Mouse (Mus musculus) forebrain, embryonic 12.5 days (tissue): ENCODE data around the gene Xylb. TPM values are rescaled to one million over a fixed set of nuclear protein-coding genes. Genes with fewer than 3 reads are reported as not detected.
"Not testable (repeated sequence)": the region's sequence is repeated elsewhere in the genome, so short reads cannot be mapped to it uniquely, and the experiment has no call there.

Experiments used
- ATAC-seq: fragments of 200-750 bp; cut with Nextera tagmentation; 2 replicates; pipeline ENCODE4 v1.8.0; 2017; ENCODE audit warnings: moderate TSS enrichment; ENCODE audit not compliant: low FRiP score
- H3K27ac ChIP-seq: fragments of 300-500 bp; sonication (generic); 2 replicates; pipeline ENCODE4 v1.5.1; 2016; ENCODE audit warnings: mild to moderate bottlenecking
- H3K27me3 ChIP-seq: fragments of 300-500 bp; sonication (generic); 2 replicates; pipeline ENCODE4 v1.6.1; 2016; ENCODE audit warnings: mild to moderate bottlenecking
- H3K36me3 ChIP-seq: fragments of 300-500 bp; sonication (generic); replicated peaks from 2 replicates; pipeline ENCODE4 v1.6.1; 2016; ENCODE audit warnings: mild to moderate bottlenecking
- H3K4me1 ChIP-seq: fragments of 300-500 bp; sonication (generic); 2 replicates; pipeline ENCODE4 v1.6.1; 2016
- H3K4me2 ChIP-seq: fragments of 300-500 bp; sonication (generic); 2 replicates; pipeline ENCODE4 v1.6.1; 2016; ENCODE audit warnings: mild to moderate bottlenecking, moderate library complexity
- H3K4me3 ChIP-seq: fragments of 300-500 bp; sonication (generic); replicated peaks from 2 replicates; pipeline ENCODE4 v1.5.1; 2016; ENCODE audit warnings: mild to moderate bottlenecking
- H3K9ac ChIP-seq: fragments of 300-500 bp; sonication (generic); 2 replicates; pipeline ENCODE4 v1.6.1; 2016; ENCODE audit warnings: mild to moderate bottlenecking
- H3K9me3 ChIP-seq: fragments of 300-500 bp; sonication (generic); 2 replicates; pipeline ENCODE4 v1.6.1; 2016
- WGBS: fragments of 180-500 bp; shearing (Covaris S2); methylation state at CpG from one replicate; pipeline ENCODE4 v1.1.7; 2016; 5-methylcytosine and 5-hydroxymethylcytosine counted together
- polyA plus RNA-seq: library from polyadenylated mRNA; unstranded; fragments of >200 nt; fragmentation: Nextera tagmentation; extraction: Ambion mirVana; gene quantifications from 2 replicates; pipeline ENCODE4 v1.2.1, GENCODE M21; 2016

Xylb gene
- polyA plus RNA-seq, 1 experiment from 2014 or later, result 7.0 TPM

- no peak overlapping the region for H3K27ac ChIP-seq
- no peaks in the 10 kb centered on the region for H3K27me3 ChIP-seq
- ATAC-seq, result no peak
- peaks cover 14% of the 10 kb centered on the region for H3K4me1 ChIP-seq
- WGBS, result 92% methylated on average over 8 of the region's 8 CpGs
- H3K9ac ChIP-seq, result no peak overlapping the region
- peaks cover 73% of the 10 kb centered on the region for H3K36me3 ChIP-seq
- no peak overlapping the region for H3K4me2 ChIP-seq
- no peak overlapping the region for H3K4me3 ChIP-seq
- no peaks in the 10 kb centered on the region for H3K9me3 ChIP-seq
These were observed 10.8 kb upstream of the Xylb start for GRCm38 (mm10) chr9:119346376-119346775.

- ATAC-seq, result no peak
- Histone ChIP-seq H3K9me3 (no peaks in the 10 kb centered on the region), H3K27me3 (no peaks in the 10 kb centered on the region), H3K27ac (no peak overlapping the region), H3K36me3 (peaks cover 51% of the 10 kb centered on the region), H3K4me3 (no peak overlapping the region), H3K4me1 (no peaks in the 10 kb centered on the region), H3K9ac (no peak overlapping the region), H3K4me2 (no peak overlapping the region)
- WGBS, result 98% methylated on average over 3 of the region's 3 CpGs
These were observed 6.7 kb upstream of the Xylb start for GRCm38 (mm10) chr9:119350531-119350930.

- Histone ChIP-seq H3K9ac (no peak overlapping the region), H3K4me3 (no peak overlapping the region), H3K27ac (no peak overlapping the region), H3K4me1 (no peaks in the 10 kb centered on the region), H3K36me3 (peaks cover 45% of the 10 kb centered on the region), H3K27me3 (no peaks in the 10 kb centered on the region), H3K9me3 (no peaks in the 10 kb centered on the region), H3K4me2 (no peak overlapping the region)
- 87% methylated on average over 10 of the region's 10 CpGs for WGBS
- ATAC-seq, result no peak
These were observed 6.1 kb upstream of the Xylb start for GRCm38 (mm10) chr9:119350947-119351705.

- Histone ChIP-seq H3K27ac (no peak overlapping the region), H3K4me2 (no peak overlapping the region), H3K9me3 (no peaks in the 10 kb centered on the region), H3K27me3 (no peaks in the 10 kb centered on the region), H3K9ac (no peak overlapping the region), H3K4me1 (no peaks in the 10 kb centered on the region), H3K36me3 (peaks cover 35% of the 10 kb centered on the region), H3K4me3 (no peak overlapping the region)
- ATAC-seq, result peak; percentile 72
- 25% methylated on average over 4 of the region's 4 CpGs for WGBS
These were observed 5.1 kb upstream of the Xylb start for GRCm38 (mm10) chr9:119352060-119352459.

- WGBS, result 88% methylated on average over 6 of the region's 6 CpGs
- Histone ChIP-seq H3K9ac (no peak overlapping the region), H3K27me3 (no peaks in the 10 kb centered on the region), H3K9me3 (no peaks in the 10 kb centered on the region), H3K27ac (no peak overlapping the region), H3K36me3 (peaks cover 20% of the 10 kb centered on the region), H3K4me3 (no peak overlapping the region), H3K4me2 (no peak overlapping the region), H3K4me1 (peaks cover 7% of the 10 kb centered on the region; the same call in 1 of the 2 replicates)
- ATAC-seq, result no peak
These were observed 3.3 kb upstream of the Xylb start for GRCm38 (mm10) chr9:119353926-119354325.

- no peaks in the 10 kb centered on the region for H3K9me3 ChIP-seq
- H3K27me3 ChIP-seq, result no peaks in the 10 kb centered on the region
- 78% methylated on average over 6 of the region's 6 CpGs for WGBS
- H3K9ac ChIP-seq, result no peak overlapping the region
- H3K36me3 ChIP-seq, result peaks cover 6% of the 10 kb centered on the region
- ATAC-seq, result no peak
- no peak overlapping the region for H3K27ac ChIP-seq
- no peak overlapping the region for H3K4me2 ChIP-seq
- peaks cover 7% of the 10 kb centered on the region; the same call in 1 of the 2 replicates for H3K4me1 ChIP-seq
- H3K4me3 ChIP-seq, result no peak overlapping the region
These were observed 1.2 kb upstream of the Xylb start for GRCm38 (mm10) chr9:119355943-119356342.

- ATAC-seq, result no peak
- no peak overlapping the region for H3K27ac ChIP-seq
- no peaks in the 10 kb centered on the region for H3K36me3 ChIP-seq
- 40% methylated on average over 9 of the region's 9 CpGs for WGBS
- H3K4me3 ChIP-seq, result peak overlapping the region; percentile 71
- H3K27me3 ChIP-seq, result no peaks in the 10 kb centered on the region
- peak overlapping the region; percentile 88 for H3K4me2 ChIP-seq
- H3K9me3 ChIP-seq, result no peaks in the 10 kb centered on the region
- peak overlapping the region; percentile 80; the same call in 1 of the 2 replicates for H3K9ac ChIP-seq
- peaks cover 7% of the 10 kb centered on the region; the same call in 1 of the 2 replicates for H3K4me1 ChIP-seq
These were observed 863 bp downstream of the Xylb start for GRCm38 (mm10) chr9:119358058-119358429.

- Histone ChIP-seq H3K4me3 (no peak overlapping the region), H3K27me3 (no peaks in the 10 kb centered on the region), H3K4me1 (peaks cover 7% of the 10 kb centered on the region; the same call in 1 of the 2 replicates), H3K9ac (no peak overlapping the region), H3K4me2 (no peak overlapping the region), H3K27ac (no peak overlapping the region), H3K9me3 (no peaks in the 10 kb centered on the region), H3K36me3 (no peaks in the 10 kb centered on the region)
- 94% methylated on average over 5 of the region's 5 CpGs for whole genome bisulfite sequencing
- no peak for ATAC-seq
These were observed 4.2 kb downstream of the Xylb start for GRCm38 (mm10) chr9:119361416-119361815.

GRCm38 (mm10) chr9:119363229-119363628 is 6.0 kb downstream of the Xylb start:
- no peak for ATAC-seq
- no peaks in the 10 kb centered on the region for H3K9me3 ChIP-seq
- no peak overlapping the region for H3K9ac ChIP-seq
- no peak overlapping the region for H3K4me3 ChIP-seq
- H3K36me3 ChIP-seq, result peaks cover 8% of the 10 kb centered on the region
- H3K27me3 ChIP-seq, result no peaks in the 10 kb centered on the region
- no peak overlapping the region for H3K27ac ChIP-seq
- WGBS, result 86% methylated on average over 12 of the region's 12 CpGs
- peaks cover 2% of the 10 kb centered on the region; the same call in 1 of the 2 replicates for H3K4me1 ChIP-seq
- H3K4me2 ChIP-seq, result no peak overlapping the region

- no peak for ATAC-seq
- Histone ChIP-seq H3K36me3 (peaks cover 16% of the 10 kb centered on the region), H3K9ac (no peak within 1 kb of the TSS), H3K27me3 (no peaks in the 10 kb centered on the region), H3K4me3 (no peak within 1 kb of the TSS), H3K4me2 (no peak within 1 kb of the TSS), H3K4me1 (no peaks in the 10 kb centered on the region), H3K27ac (no peak within 1 kb of the TSS), H3K9me3 (no peaks in the 10 kb centered on the region)
- WGBS, result 87% methylated on average over 7 of the region's 7 CpGs
These were observed 8.1 kb downstream of the Xylb start, which contains the start of gene Slc22a14 for GRCm38 (mm10) chr9:119365284-119365683. Slc22a14 (minus strand) TSS chr9:119365553.

- H3K9ac ChIP-seq, result no peak overlapping the region
- H3K9me3 ChIP-seq, result no peaks in the 10 kb centered on the region
- no peak overlapping the region for H3K27ac ChIP-seq
- H3K4me3 ChIP-seq, result no peak overlapping the region
- no peaks in the 10 kb centered on the region for H3K27me3 ChIP-seq
- H3K36me3 ChIP-seq, result peaks cover 16% of the 10 kb centered on the region
- 91% methylated on average over 3 of the region's 3 CpGs for WGBS
- no peaks in the 10 kb centered on the region for H3K4me1 ChIP-seq
- no peak overlapping the region for H3K4me2 ChIP-seq
- ATAC-seq, result no peak
These were observed 11.2 kb downstream of the Xylb start for GRCm38 (mm10) chr9:119368367-119368766.

GRCm38 (mm10) chr9:119370770-119371169 is 13.6 kb downstream of the Xylb start:
- H3K4me2 ChIP-seq, H3K4me3 ChIP-seq, H3K27ac ChIP-seq, H3K9ac ChIP-seq, H3K27me3 ChIP-seq, H3K4me1 ChIP-seq, H3K9me3 ChIP-seq, ATAC-seq: not testable (repeated sequence)
- peaks cover 16% of the 10 kb centered on the region for H3K36me3 ChIP-seq
- 91% methylated on average over 4 of the region's 4 CpGs for WGBS

GRCm38 (mm10) chr9:119371251-119371650 is 14.1 kb downstream of the Xylb start:
- Histone ChIP-seq H3K4me3 (no peak overlapping the region), H3K4me1 (no peaks in the 10 kb centered on the region), H3K9ac (no peak overlapping the region), H3K4me2 (no peak overlapping the region), H3K36me3 (peaks cover 16% of the 10 kb centered on the region), H3K27ac (no peak overlapping the region), H3K9me3 (no peaks in the 10 kb centered on the region), H3K27me3 (no peaks in the 10 kb centered on the region)
- 85% methylated on average over 4 of the region's 4 CpGs for WGBS
- no peak for ATAC-seq
